32 mouse cellular contexts compared by ENCODE assay signal in the genomic region with DNA sequence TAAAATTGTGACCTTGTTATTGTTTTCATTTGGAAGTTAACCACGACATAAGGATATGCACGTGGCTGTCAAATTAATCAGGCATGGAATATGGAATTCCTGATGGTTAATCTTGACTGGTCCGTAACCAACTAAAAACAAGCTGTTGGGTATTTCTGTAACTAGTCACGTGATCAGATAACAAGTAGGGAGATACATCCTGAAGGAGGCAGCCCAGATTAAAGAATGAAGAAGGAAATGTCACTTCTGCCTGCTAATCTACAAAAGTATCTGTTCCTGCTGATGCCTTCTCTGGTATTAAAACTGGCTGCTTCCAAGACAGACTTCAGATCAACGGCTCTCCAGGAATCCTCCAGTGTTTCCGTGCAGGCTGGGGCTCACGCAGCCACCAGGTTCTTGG. TPM values are rescaled to one million over a fixed set of nuclear protein-coding genes. Genes with fewer than 3 reads are reported as not detected.
DNase-seq lines count a peak whose midpoint lies in the region; ATAC-seq and TF ChIP-seq lines count a peak whose summit lies in the region.
"Had no signal": no experiment of that assay in that cellular context is flagged by ENCODE, and none has a peak within 500 bp of the region (broad histone marks: within the 10 kb centered on the region; RNA-seq: fewer than 3 reads in every experiment).

No protein-coding gene starts in this region.

- peaks cover 0 to 35% of the 10 kb centered on the region in 2 experiments; a peak in 2 of 4 replicates for H3K36me3 ChIP-seq in MEL (ENCODE audit: control insufficient read depth in 1 of 2, insufficient read depth in 2 of 2, low read length in 2 of 2)
- H3K36me3 ChIP-seq in intestine, postnatal 0 days (ENCODE audit: control insufficient read depth, insufficient read depth): no peaks in the 10 kb centered on the region
- no peaks in the 10 kb centered on the region for H3K36me3 ChIP-seq in heart, embryonic 10.5 days
- H3K36me3 ChIP-seq: embryonic facial prominence, embryonic 10.5 days; embryonic facial prominence, embryonic 15.5 days; forebrain, embryonic 12.5 days; heart, embryonic 15.5 days; kidney, embryonic 15.5 days; midbrain, embryonic 13.5 days; neural tube, embryonic 15.5 days had no signal

- H3K4me3 ChIP-seq in MEL (ENCODE audit: control insufficient read depth in 1 of 2, insufficient read depth in 1 of 2, low read depth in 2 of 2, low read length in 2 of 2): peak overlapping the region; percentile 25 to 88
- no peak overlapping the region for H3K4me3 ChIP-seq in intestine, postnatal 0 days (ENCODE audit: low read depth, low read length)
- H3K4me3 ChIP-seq in heart, embryonic 10.5 days: no peak overlapping the region
- H3K4me3 ChIP-seq: embryonic facial prominence, embryonic 10.5 days; embryonic facial prominence, embryonic 15.5 days; forebrain, embryonic 12.5 days; heart, embryonic 15.5 days; kidney, embryonic 15.5 days; midbrain, embryonic 13.5 days; neural tube, embryonic 15.5 days had no signal

- H3K27me3 ChIP-seq in MEL (ENCODE audit: control insufficient read depth in 1 of 2, insufficient read depth in 2 of 2, low read length in 2 of 2): no peaks in the 10 kb centered on the region
- no peaks in the 10 kb centered on the region for H3K27me3 ChIP-seq in intestine, postnatal 0 days (replicated peaks; ENCODE audit: control insufficient read depth, insufficient read depth, low read length)
- no peaks in the 10 kb centered on the region for H3K27me3 ChIP-seq in heart, embryonic 10.5 days (ENCODE audit: insufficient read depth, poor library complexity, severe bottlenecking)
- H3K27me3 ChIP-seq: CH12.LX; embryonic facial prominence, embryonic 15.5 days; forebrain, embryonic 12.5 days; heart, embryonic 15.5 days; kidney, embryonic 15.5 days; midbrain, embryonic 13.5 days; neural tube, embryonic 15.5 days; Patski had no signal

- H3K9me3 ChIP-seq in MEL (replicated peaks; ENCODE audit: insufficient read depth, low read length): no peaks in the 10 kb centered on the region
- H3K9me3 ChIP-seq in intestine, postnatal 0 days (ENCODE audit: control insufficient read depth): no peaks in the 10 kb centered on the region
- H3K9me3 ChIP-seq in heart, embryonic 10.5 days: no peaks in the 10 kb centered on the region
- H3K9me3 ChIP-seq: embryonic facial prominence, embryonic 10.5 days; embryonic facial prominence, embryonic 15.5 days; forebrain, embryonic 12.5 days; heart, embryonic 15.5 days; kidney, embryonic 15.5 days; midbrain, embryonic 13.5 days; neural tube, embryonic 15.5 days had no signal

- TF ChIP-seq EP300 in MEL (IDR thresholded peaks at IDR 0.05; ENCODE audit: low read depth in 1 of 2, low read length in 2 of 2): peak; percentile 61 to 65

- H3K4me1 ChIP-seq in MEL (ENCODE audit: control insufficient read depth in 1 of 2, insufficient read depth in 2 of 2, low read length in 2 of 2): peaks cover 19 to 40% of the 10 kb centered on the region in 2 experiments
- peaks cover 7% of the 10 kb centered on the region; the same call in 1 of the 2 replicates for H3K4me1 ChIP-seq in intestine, postnatal 0 days (replicated peaks; ENCODE audit: control insufficient read depth, insufficient read depth, low read length)
- H3K4me1 ChIP-seq in heart, embryonic 10.5 days: peaks cover 24% of the 10 kb centered on the region

- TF ChIP-seq RAD21 in MEL (IDR thresholded peaks at IDR 0.05; ENCODE audit: low read depth, low read length): no peak; the same call in 1 of the 2 replicates

- peak overlapping the region; percentile 68 for H3K27ac ChIP-seq in MEL (ENCODE audit: control insufficient read depth, low read depth, low read length)
- peak overlapping the region; percentile 5; the same call in 1 of the 2 replicates for H3K27ac ChIP-seq in intestine, postnatal 0 days (ENCODE audit: low read depth, low read length)
- no peak overlapping the region for H3K27ac ChIP-seq in heart, embryonic 10.5 days
- H3K27ac ChIP-seq: embryonic facial prominence, embryonic 10.5 days; embryonic facial prominence, embryonic 15.5 days; forebrain, embryonic 12.5 days; heart, embryonic 15.5 days; hindbrain, postnatal 0 days; kidney, embryonic 15.5 days; midbrain, embryonic 13.5 days; neural tube, embryonic 15.5 days; stomach, postnatal 0 days had no signal

- peak overlapping the region; percentile 59 for H3K9ac ChIP-seq in MEL (ENCODE audit: control insufficient read depth, low read depth, low read length, poor library complexity, severe bottlenecking)
- no peak overlapping the region for H3K9ac ChIP-seq in intestine, postnatal 0 days (ENCODE audit: low read depth, low read length)
- H3K9ac ChIP-seq: embryonic facial prominence, embryonic 15.5 days; forebrain, embryonic 12.5 days; forebrain, postnatal 0 days; heart, embryonic 15.5 days; kidney, embryonic 15.5 days; lung, embryonic 14.5 days; midbrain, embryonic 13.5 days; neural tube, embryonic 15.5 days had no signal

- 63% methylated on average over 7 of the region's 7 CpGs for WGBS in intestine, postnatal 0 days
- WGBS in heart, embryonic 10.5 days: 56% methylated on average over 7 of the region's 7 CpGs

- peaks cover 1% of the 10 kb centered on the region; the same call in 1 of the 2 replicates for H3K79me2 ChIP-seq in MEL (ENCODE audit: control insufficient read depth, insufficient read depth, low read length, poor library complexity)

- peak; percentile 71 for DNase-seq in 416B (ENCODE audit: low read depth)
- no peak for DNase-seq in MEL (ENCODE audit: low read depth, low spot score)
- DNase-seq in thymus, postnatal 25 days: no peak
- no peak for DNase-seq in heart, embryonic 10.5 days (ENCODE audit: low spot score)
- no peak for DNase-seq in thymus, adult 18-20 months
- DNase-seq: adrenal gland, postnatal 14 days; B cell, adult 2 months; cerebellum, adult 18-20 months; cerebellum, postnatal 10 days; forebrain, postnatal 0 days; kidney, adult 11 months; kidney, postnatal 25 days; lung, embryonic 14.5 days; lung, postnatal 14 days; retina, postnatal 1 day; right cerebral cortex, postnatal 25 days; spleen, adult 18-20 months; thymus, adult 2 months; thymus, postnatal 4 days had no signal

- H3K4me2 ChIP-seq in intestine, postnatal 0 days (replicated peaks; ENCODE audit: low read depth): peak overlapping the region; percentile 30
- H3K4me2 ChIP-seq: embryonic facial prominence, embryonic 15.5 days; forebrain, embryonic 12.5 days; heart, embryonic 15.5 days; kidney, embryonic 15.5 days; lung, embryonic 14.5 days; midbrain, embryonic 13.5 days; neural tube, embryonic 15.5 days had no signal

- TF ChIP-seq CTCF in MEL (IDR thresholded peaks at IDR 0.05 in 2 of 3, conservative IDR thresholded peaks at IDR 0.05 in 1 of 3; ENCODE audit: control insufficient read depth in 1 of 3, insufficient read depth in 1 of 3, low read depth in 2 of 3, low read length in 3 of 3, poor library complexity in 1 of 3, severe bottlenecking in 1 of 3): no peak
- TF ChIP-seq CTCF in intestine, postnatal 0 days (IDR thresholded peaks at IDR 0.05; ENCODE audit: low read depth): no peak

- no peak for ATAC-seq in intestine, postnatal 0 days
- peak; percentile 40 for ATAC-seq in megakaryocyte-erythroid progenitor cell, adult 5-6 weeks (replicated peaks; ENCODE audit: low FRiP score, low TSS enrichment, poor library complexity, severe bottlenecking)
- ATAC-seq: forebrain, postnatal 0 days; hindbrain, postnatal 0 days; midbrain, embryonic 13.5 days; Patski had no signal

- TF ChIP-seq POLR2A in MEL (IDR thresholded peaks at IDR 0.05; ENCODE audit: control insufficient read depth in 1 of 2, insufficient read depth in 1 of 2, low read depth in 1 of 2, low read length in 2 of 2, poor library complexity in 1 of 2): 0 out of 4 replicates have a peak, but pooled peaks of 1 of the 2 experiments have one; percentile 33

TF ChIP-seq in MEL, 35 proteins besides CTCF, POLR2A, EP300 and RAD21 (continues in another document):
- TF ChIP-seq TCF12 (IDR thresholded peaks at IDR 0.05; ENCODE audit: low read depth, low read length) (peak; percentile 53), HCFC1 (IDR thresholded peaks at IDR 0.05; ENCODE audit: low read depth, low read length) (peak; percentile 41; the same call in 1 of the 2 replicates), MAX (IDR thresholded peaks at IDR 0.05; ENCODE audit: low read length) (peak; percentile 77), MYB (IDR thresholded peaks at IDR 0.05; ENCODE audit: low read depth, low read length) (peak; percentile 34; the same call in 1 of the 2 replicates), NELFE (IDR thresholded peaks at IDR 0.05; ENCODE audit: low read depth, low read length) (no peak), ZMIZ1 (IDR thresholded peaks at IDR 0.05; ENCODE audit: low read depth, low read length) (no peak), RCOR1 (IDR thresholded peaks at IDR 0.05; ENCODE audit: low read depth, low read length) (no peak), MYC (IDR thresholded peaks at IDR 0.05; ENCODE audit: low read depth, low read length) (peak; percentile 33; the same call in 1 of the 2 replicates), SIN3A (IDR thresholded peaks at IDR 0.05; ENCODE audit: low read length) (peak; percentile 79), ETS1 (IDR thresholded peaks at IDR 0.05; ENCODE audit: low read depth, low read length) (peak; percentile 63; the same call in 1 of the 2 replicates), USF2 (IDR thresholded peaks at IDR 0.05; ENCODE audit: borderline replicate concordance in 1 of 2, insufficient read depth in 1 of 2, low read depth in 1 of 2, low read length in 2 of 2) (peak; percentile 63 to 79; a peak in 3 of 4 replicates), GATA1 (IDR thresholded peaks at IDR 0.05; ENCODE audit: low read depth, low read length) (peak; percentile 75)

RNA-seq across cellular contexts. Expression of a gene that starts 6.0 kb away (rescaled TPM):
- 58.1 and 59.7 TPM in 2 replicates for total RNA-seq in MEL (2012; rRNA removed)
- 10 to 100 TPM in 1 of 2 experiments, not detected in 1; 65.4 TPM for polyA plus RNA-seq in MEL (2012; ENCODE audit: insufficient read depth in 1 of 2, insufficient read length in 2 of 2, low read depth in 1 of 2, low replicate concordance in 2 of 2, missing spikeins in 1 of 2)
- 4.0 and 4.4 TPM in 2 replicates for polyA plus RNA-seq in intestine, postnatal 0 days (2015; fragmentation: Nextera tagmentation; extraction: Ambion mirVana)
- 31.8 and 40.4 TPM in 2 replicates for total RNA-seq in megakaryocyte-erythroid progenitor cell, adult 5-6 weeks (2014; fragmentation: Nextera tagmentation)
- 39.9 and 41.0 TPM in 2 replicates for total RNA-seq in megakaryocyte-erythroid progenitor cell, adult 5-6 weeks (2017)
- 2.4 and 3.9 TPM in 2 replicates for polyA plus RNA-seq in heart, embryonic 10.5 days (2016; fragmentation: Nextera tagmentation; extraction: Ambion mirVana)

RNA-seq across cellular contexts. Expression of a gene that starts 55.9 kb away (rescaled TPM):
- 37.9 and 41.3 TPM in 2 replicates for total RNA-seq in MEL (2012; rRNA removed)
- polyA plus RNA-seq in MEL (2012; ENCODE audit: insufficient read depth in 1 of 2, insufficient read length in 2 of 2, low read depth in 1 of 2, low replicate concordance in 2 of 2, missing spikeins in 1 of 2): 10 to 100 TPM in 1 of 2 experiments, not detected in 1; 37.6 TPM
- polyA plus RNA-seq in intestine, postnatal 0 days (2015; fragmentation: Nextera tagmentation; extraction: Ambion mirVana): 106 and 124 TPM in 2 replicates
- 34.1 and 37.1 TPM in 2 replicates for total RNA-seq in megakaryocyte-erythroid progenitor cell, adult 5-6 weeks (2014; fragmentation: Nextera tagmentation)
- total RNA-seq in megakaryocyte-erythroid progenitor cell, adult 5-6 weeks (2017): 65.9 and 73.1 TPM in 2 replicates
- polyA plus RNA-seq in heart, embryonic 10.5 days (2016; fragmentation: Nextera tagmentation; extraction: Ambion mirVana): 27.2 and 27.4 TPM in 2 replicates

Comparison
In these comparisons a context has a peak if more than half of its experiments do, and no peak if none do; other contexts are left out.
1. H3K4me3 ChIP-seq: peak in MEL (2 of 2); none in intestine, postnatal 0 days (single experiment) and heart, embryonic 10.5 days (single experiment).